Mouse (Mus musculus) Patski (cell line): ENCODE measurements at regions not wholly inside any gene's neighbourhood (a gene's known extent, or its start where the extent isn't known, plus 50 kb on each side); places are given as distances from the start of the nearest gene placed in this dataset.

ENCODE experiments used
- ATAC-seq: fragments of 100-300 bp; one replicate; pipeline ENCODE4 v1.8.0; 2021
- CTCF ChIA-PET: fragments of 350-600 bp; sonication (Branson Sonifier 250); formaldehyde crosslinking; loops from one replicate; lab custom pipeline; 2022; ENCODE audit warnings: inconsistent platforms; lab: Charles Lee
- POLR2A ChIA-PET: fragments of 350-600 bp; sonication (Branson Sonifier 250); formaldehyde crosslinking; loops from one replicate; lab custom pipeline; 2022; ENCODE audit warnings: antibody characterized with exemption, inconsistent platforms; lab: Charles Lee
- DNase-seq: peaks from one replicate; pipeline ENCODE4 v3.0.0-alpha.2; 2011; ENCODE audit warnings: low read depth, low spot score
- H3K27me3 ChIP-seq: fragments of 371-371 bp; one replicate; pipeline ENCODE4 v1.5.1; 2021
- CTCF ChIP-seq: fragments of 100-300 bp; IDR thresholded peaks from one replicate; pipeline ENCODE4 v1.5.1; 2021
- in situ Hi-C: fragments of 300-500 bp; cut with MboI; formaldehyde crosslinking; loops from 3 replicates; pipeline ENCODE4 v1.11.1; 2018; ENCODE audit warnings: low pct_unique_long_range_greater_than_20kb, mixed read lengths

- ChIA-PET CTCF (no interaction called here), POLR2A (no interaction called here)
- TF ChIP-seq CTCF, result peak; percentile 17
- H3K27me3 ChIP-seq, result no peaks in the 10 kb centered on the region
- ATAC-seq (no peak), DNase-seq (no peak)
- in situ Hi-C loops, result no loop called here
Observed at GRCm38 (mm10) chr9:69814432-69814831, 53.7 kb upstream of the Foxb1 start.

GRCm38 (mm10) chr9:69823179-69823966 lies 62.6 kb upstream of the Foxb1 start:
- no peaks in the 10 kb centered on the region for H3K27me3 ChIP-seq
- TF ChIP-seq CTCF, result no peak
- DNase-seq (no peak), ATAC-seq (no peak)
- ChIA-PET POLR2A (no interaction called here), CTCF (no interaction called here)
- in situ Hi-C loops, result no loop called here

GRCm38 (mm10) chr9:69828428-69828827 lies 67.7 kb upstream of the Foxb1 start:
- in situ Hi-C loops, result no loop called here
- no peaks in the 10 kb centered on the region for H3K27me3 ChIP-seq
- POLR2A ChIA-PET, result no interaction called here
- CTCF ChIA-PET, result no interaction called here
- no peak for TF ChIP-seq CTCF
- DNase-seq, result no peak
- no peak for ATAC-seq

- H3K27me3 ChIP-seq, result no peaks in the 10 kb centered on the region
- DNase-seq (no peak), ATAC-seq (no peak)
- in situ Hi-C loops, result no loop called here
- TF ChIP-seq CTCF, result no peak
- ChIA-PET CTCF (no interaction called here), POLR2A (no interaction called here)
Observed at GRCm38 (mm10) chr9:69835396-69835795, 74.7 kb upstream of the Foxb1 start.

GRCm38 (mm10) chr9:69839198-69839597 lies 78.5 kb upstream of the Foxb1 start:
- DNase-seq, result no peak
- CTCF ChIA-PET, result interaction anchor here (2.0 kb wide), 1 partner anchor 10 kb away, joined by 4 read pairs; no protein-coding TSS in a partner anchor
- POLR2A ChIA-PET, result interaction anchor here (0.6 kb wide), 1 partner anchor 1347 kb away, joined by 4 read pairs; no protein-coding TSS in a partner anchor
- H3K27me3 ChIP-seq, result no peaks in the 10 kb centered on the region
- in situ Hi-C loops, result no loop called here
- TF ChIP-seq CTCF, result no peak
- peak; percentile 44 for ATAC-seq

GRCm38 (mm10) chr9:69844712-69845111 lies 84.0 kb upstream of the Foxb1 start:
- no peak for ATAC-seq
- H3K27me3 ChIP-seq, result no peaks in the 10 kb centered on the region
- CTCF ChIA-PET, result no interaction called here

GRCm38 (mm10) chr9:69845210-69845609 lies 84.5 kb upstream of the Foxb1 start:
- ChIA-PET POLR2A (no interaction called here), CTCF (interaction anchor here (1.3 kb wide), 1 partner anchor 17 kb away, joined by 3 read pairs; no protein-coding TSS in a partner anchor)
- ATAC-seq (no peak), DNase-seq (no peak)
- no peaks in the 10 kb centered on the region for H3K27me3 ChIP-seq
- no peak for TF ChIP-seq CTCF
- in situ Hi-C loops, result no loop called here

More at GRCm38 (mm10) chr9:69844712-69845111, 84.0 kb upstream of the Foxb1 start:
- no peak for DNase-seq
- in situ Hi-C loops, result no loop called here
- POLR2A ChIA-PET, result no interaction called here
- TF ChIP-seq CTCF, result no peak

GRCm38 (mm10) chr9:69856621-69857020 lies 95.9 kb upstream of the Foxb1 start:
- CTCF ChIA-PET, result no interaction called here
- POLR2A ChIA-PET, result no interaction called here
- DNase-seq, result no peak
- TF ChIP-seq CTCF, result no peak
- no peak for ATAC-seq
- in situ Hi-C loops, result no loop called here
- H3K27me3 ChIP-seq, result no peaks in the 10 kb centered on the region

GRCm38 (mm10) chr9:69858619-69859018 lies 97.9 kb upstream of the Foxb1 start:
- no peak for ATAC-seq
- DNase-seq, result no peak

GRCm38 (mm10) chr9:69870182-69870581 lies 109.4 kb upstream of the Foxb1 start:
- no peaks in the 10 kb centered on the region for H3K27me3 ChIP-seq
- POLR2A ChIA-PET, result no interaction called here
- in situ Hi-C loops, result no loop called here
- TF ChIP-seq CTCF, result peak; percentile 50
- CTCF ChIA-PET, result interaction anchor here (1.5 kb wide), 1 partner anchor 40 kb away, joined by 3 read pairs; no protein-coding TSS in a partner anchor
- DNase-seq, result no peak
- ATAC-seq, result no peak

More at GRCm38 (mm10) chr9:69858619-69859018, 97.9 kb upstream of the Foxb1 start:
- in situ Hi-C loops, result no loop called here
- CTCF ChIA-PET, result no interaction called here
- H3K27me3 ChIP-seq, result no peaks in the 10 kb centered on the region
- POLR2A ChIA-PET, result no interaction called here
- no peak for TF ChIP-seq CTCF

- CTCF ChIA-PET, result no interaction called here
- DNase-seq (no peak), ATAC-seq (peak; percentile 63)
- no peak for TF ChIP-seq CTCF
- no peaks in the 10 kb centered on the region for H3K27me3 ChIP-seq
- POLR2A ChIA-PET, result no interaction called here
- in situ Hi-C loops, result no loop called here
Observed at GRCm38 (mm10) chr9:69886351-69886750, 102.9 kb upstream of the Bnip2 start.
